Mouse (Mus musculus) thymus, postnatal 25 days (tissue): ENCODE results near the gene Agfg2.

ENCODE experiments used
- DNase-seq: peaks from one replicate; pipeline ENCODE4 v3.0.0; 2022

Agfg2 gene

DNA sequence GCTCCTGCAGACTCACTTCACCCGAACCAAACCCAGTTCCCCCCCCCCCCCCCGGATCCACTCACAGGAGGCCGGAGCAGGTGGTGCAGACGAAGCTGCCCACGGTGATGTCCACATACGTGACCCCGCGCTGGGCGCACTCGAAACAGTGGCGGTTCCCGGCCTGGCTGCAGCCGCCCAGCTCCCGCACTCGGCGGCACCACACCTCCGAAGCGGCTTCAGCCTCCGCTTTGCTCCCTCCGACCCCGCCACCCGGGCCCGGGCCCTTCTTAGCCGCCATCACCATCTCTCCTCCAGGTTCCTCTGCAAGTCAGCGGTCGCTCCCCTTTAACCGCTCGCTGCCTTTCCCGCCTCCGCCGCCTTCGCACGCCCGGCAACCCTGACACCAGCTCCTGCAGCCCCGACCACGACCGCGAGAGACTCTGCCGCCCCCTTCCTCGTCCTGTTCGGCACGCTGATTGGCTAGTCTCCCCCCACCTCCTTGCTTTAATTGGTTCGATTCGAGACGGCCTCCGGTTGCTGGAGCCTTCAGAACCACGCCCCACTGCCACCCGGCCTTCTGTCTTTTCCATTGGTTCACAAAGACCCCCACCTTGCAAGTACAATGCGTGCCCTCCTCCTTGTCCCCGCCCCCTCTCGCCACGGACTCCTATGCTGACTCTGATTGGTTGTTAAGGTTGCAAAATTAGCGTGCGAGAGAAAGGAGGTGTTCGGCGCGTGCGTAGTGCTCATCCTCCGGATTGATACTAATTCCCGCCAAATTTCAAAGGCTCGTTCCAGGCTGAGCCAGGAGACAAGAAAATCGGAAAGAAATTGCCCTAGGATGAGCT lies at the start of gene Agfg2:
Gene Agfg2 (minus strand): TSS at position 433 of the 830 bp plus-strand sequence.
- peak; percentile 98 for DNase-seq

DNA sequence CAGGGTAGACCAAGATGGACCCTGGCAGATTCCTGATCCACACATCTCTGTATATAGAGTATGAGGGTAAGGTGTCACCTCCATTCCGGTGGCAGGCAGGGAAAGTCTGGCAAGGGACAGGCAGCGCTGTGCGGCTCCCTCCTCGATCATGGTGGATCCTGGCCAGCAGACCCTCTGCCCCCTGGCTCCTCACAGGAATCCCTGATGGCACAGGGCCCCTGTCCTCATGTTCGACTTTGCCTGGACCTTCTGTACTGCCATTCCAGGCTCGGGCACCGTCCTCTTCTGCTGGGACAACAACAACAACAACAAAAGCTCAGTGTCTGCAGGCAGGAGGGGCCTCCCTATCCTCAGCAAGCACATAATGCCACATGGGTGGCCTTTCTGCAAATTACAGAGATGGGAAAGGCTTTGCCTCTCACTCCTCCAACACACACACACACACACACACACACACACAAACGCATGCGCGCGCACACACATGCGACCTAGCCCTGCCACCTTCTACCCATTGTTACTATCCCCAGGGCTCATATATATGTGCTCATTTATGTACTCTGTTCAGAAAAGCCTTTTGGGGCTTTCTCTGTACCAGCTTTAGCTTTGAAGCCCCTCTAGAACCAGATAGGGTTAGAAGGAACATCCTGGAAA lies 49.2 kb upstream of the Agfg2 start:
- no peak for DNase-seq

DNA sequence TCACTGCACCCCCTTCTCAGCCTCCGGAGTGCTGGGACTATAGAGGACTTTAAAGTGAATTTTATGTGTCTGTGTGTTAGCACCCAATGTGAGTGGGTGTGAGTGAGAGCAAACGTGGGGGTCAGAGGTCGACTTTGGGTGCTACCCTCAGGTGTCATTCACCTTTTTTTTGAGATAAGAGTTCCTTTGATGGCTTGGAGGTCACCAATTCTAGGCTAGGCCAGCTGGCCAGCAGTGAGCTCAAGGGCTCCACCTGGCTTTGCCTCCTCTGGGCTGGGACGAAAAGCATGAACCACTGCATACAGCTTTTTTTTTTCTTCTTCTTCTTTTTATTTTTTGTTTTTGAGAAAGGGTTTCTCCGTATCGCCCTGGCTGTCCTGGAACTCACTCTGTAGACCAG lies 42.2 kb upstream of the Agfg2 start:
- no peak for DNase-seq

DNA sequence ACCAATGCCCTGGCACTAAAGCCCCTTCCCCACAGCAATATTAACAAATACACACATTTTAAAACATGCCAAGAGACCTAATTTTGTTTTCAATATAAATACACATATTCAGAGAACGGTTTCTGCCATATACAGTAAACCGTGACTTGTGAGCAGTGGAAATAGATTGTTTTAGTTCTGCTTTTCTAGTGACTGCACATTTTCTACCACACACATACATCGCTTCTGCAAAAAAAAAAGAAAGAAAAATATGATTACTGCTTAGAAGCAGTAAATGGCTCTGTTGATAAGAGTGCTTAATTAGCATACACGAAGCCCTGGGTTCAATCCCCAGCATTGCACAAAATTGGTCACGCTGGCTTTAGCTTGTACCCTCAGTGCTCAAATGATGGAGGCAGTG lies 39.3 kb upstream of the Agfg2 start:
- DNase-seq, result no peak

DNA sequence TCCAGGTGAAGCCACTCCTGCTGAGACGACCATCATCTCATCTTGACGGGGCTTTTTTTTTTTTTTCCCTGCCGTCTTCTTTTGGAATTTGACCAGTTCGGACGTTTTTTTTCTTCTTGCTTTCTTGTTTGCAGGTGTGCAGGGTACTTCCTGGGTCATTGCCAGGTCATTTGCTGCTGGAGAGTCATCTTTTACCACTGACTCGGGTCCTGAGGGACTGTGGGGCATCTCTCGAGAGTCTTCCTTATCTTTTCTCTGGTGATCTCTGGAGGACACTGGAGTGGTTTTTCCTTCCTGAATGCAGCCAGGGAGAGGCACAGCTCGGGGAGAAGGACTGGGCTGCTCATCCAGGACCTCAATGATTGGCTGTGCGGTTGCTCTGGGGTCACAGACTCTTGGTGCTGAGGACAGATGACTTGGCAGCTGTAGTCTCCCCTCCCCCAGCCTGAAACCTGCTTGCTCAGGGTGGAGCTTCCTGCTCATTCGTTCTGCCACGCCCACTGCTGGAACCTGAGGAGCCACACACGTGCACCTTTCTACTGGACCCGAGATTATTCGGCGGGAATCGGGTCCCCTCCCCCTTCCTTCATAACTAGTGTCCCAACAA lies 36.1 kb upstream of the Agfg2 start:
- DNase-seq, result peak; percentile 79

DNA sequence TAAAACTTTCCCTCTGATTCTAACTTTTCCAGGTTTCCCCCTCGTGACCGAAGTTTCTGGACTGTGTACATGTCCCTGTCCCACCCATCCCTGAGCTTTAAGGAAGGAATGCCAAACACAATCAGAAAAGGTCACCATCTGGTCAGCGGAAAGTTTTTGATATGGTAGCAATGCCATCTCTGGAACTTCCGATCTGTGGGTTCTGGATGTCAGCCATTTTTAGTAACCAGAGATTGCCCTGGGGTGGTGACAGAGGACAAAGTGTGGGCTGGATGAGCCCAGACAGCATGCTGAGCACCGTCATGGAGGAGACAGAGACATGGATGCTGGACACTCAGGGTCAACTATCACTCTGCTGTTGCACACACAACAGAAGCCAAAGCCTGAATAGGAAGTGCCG lies 34.6 kb upstream of the Agfg2 start:
- no peak for DNase-seq

DNA sequence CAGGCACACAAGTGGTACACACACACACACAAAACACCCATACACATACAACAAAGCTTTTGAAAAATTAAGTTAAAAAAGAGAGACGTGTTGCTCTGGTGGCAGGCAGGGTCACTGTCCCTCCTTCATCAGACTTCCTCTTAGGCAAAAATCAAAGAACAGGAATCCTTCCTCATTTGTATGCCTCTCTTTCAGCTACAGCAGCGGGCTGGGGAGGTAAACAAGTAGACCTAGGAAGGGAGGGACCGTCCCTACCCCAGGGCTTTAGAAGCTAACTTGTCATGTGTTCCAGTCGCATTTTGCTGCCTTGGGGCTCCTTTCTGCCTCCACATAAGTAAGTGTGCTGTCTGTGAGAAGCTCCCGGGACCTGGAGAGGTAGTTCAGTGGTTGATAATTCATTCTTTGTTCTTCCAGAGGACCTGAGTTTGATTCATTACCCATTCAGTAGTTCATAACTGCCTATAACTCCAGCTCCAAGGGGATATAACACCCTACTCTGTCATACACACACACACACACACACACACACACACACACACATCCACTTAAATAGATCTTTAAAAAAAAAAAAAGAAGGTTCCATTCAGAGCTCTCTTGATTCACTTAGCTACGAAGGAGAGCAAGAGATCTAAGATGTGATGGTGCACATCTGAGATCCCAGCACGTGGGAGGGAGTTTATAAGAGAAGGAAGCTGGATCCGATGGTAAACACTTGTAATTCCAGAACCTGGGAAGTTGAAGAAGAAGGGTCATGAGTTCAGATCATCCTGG lies 33.7 kb upstream of the Agfg2 start:
- DNase-seq, result no peak

DNA sequence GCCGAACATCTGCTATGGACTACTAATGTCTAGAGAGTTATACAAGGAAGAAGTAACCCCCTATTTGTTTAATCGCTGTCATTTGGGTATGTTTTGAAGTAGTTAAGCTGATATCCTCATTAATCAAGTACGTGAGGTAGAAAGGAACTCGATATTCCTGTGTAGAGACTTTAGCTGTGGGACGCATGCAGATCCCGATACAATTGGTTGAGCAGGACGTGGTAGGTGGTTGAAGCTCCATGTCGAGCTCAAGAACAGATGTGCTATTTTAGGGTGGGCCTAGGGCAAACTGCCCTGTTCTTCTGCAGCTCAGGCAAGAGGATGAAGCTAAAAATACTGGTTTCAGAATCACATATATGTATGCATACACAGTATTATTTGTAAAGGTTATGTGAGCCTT lies 31.2 kb upstream of the Agfg2 start:
- no peak for DNase-seq

DNA sequence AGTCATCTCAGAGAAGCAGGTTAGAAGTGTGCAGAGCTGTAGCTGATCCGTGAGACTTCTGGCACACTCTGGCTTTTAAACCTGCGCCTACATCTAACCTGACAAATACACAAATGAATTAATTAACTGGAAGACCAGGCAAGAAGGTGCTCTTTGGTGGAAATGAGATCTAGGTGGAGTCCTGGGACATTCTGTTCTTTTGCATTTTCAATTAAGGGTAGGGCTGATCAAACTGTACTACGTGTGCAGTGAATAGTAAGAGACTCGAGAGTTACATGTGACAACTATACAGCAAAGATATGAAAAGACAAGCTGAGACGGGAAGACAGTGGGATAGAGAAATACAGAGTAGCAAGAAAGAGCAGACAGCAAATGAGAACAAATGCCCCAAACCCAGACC lies 28.9 kb upstream of the Agfg2 start:
- no peak for DNase-seq

DNA sequence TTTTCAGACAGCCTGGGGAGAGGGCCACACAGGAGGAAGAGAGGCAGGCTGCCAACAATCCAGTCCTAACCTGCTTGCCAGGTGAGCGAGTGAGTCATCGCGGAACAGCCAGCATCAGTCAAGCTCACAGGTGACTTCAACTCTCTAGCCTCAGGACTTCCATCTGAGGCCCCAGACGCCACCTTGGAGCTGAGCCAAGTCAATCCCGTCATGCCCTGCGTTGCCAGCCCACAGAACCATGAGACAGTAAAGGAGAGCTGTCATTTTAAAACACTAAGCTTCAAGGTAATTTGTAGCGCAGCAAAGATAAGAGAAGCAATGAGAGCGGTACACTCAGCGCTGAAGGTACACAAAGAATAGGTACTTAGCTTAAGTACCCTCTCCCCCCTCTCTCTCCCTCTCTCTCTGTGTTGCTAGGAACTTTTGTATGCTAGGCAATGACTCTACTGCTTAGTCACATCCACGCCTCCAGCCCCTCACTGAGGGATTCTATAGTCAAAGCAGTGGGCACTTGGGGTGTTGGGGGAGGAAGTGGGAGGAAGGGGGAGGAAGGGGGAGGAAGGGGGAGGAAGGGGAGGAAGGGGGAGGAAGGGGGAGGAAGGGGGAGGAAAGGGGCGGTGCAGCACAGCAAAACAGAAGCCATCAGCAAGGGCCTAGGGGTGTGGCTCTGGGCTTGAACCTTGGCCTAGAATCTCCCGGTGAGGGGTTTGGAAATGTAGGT lies 22.5 kb upstream of the Agfg2 start:
- DNase-seq, result peak; percentile 87

DNA sequence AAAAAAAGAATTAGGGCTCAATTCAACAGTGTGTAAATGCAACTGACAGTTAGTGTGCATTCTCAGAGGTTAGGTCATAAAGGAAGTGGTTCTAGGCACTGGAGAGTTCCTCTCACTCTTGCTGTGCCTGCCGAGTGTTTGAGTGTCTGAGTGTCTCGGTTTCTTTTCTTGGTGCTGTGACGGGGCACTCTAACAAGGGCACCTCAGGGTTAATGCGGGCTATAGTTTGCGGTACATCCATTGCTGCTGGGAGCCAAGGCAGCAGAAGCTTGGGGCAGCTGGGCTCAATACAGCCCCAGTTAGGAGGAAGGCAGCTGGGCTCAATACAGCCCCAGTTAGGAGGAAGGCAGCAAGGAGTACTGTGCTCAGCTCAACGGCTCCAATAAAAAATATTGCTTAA lies 20.7 kb upstream of the Agfg2 start:
- DNase-seq, result peak; percentile 72

DNA sequence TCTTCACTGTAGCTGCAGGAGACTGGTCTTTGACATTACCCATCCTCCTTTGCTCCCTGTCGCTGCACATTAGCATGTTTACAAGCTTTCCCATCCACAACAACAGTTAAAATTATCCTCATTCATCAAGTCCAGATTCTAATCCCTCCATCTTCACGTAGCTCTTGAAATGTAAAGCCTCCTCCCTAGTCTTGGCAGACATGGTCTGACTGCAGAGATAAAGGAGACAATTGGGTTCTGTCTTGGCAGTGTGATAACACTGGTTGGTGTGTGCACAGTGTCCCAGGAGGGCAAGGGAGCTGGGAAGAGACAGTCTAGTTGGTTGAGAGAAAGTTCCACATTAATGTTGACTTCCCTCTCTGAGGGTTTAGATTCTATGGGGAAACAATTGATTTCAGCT lies 15.3 kb upstream of the Agfg2 start:
- DNase-seq, result no peak

DNA sequence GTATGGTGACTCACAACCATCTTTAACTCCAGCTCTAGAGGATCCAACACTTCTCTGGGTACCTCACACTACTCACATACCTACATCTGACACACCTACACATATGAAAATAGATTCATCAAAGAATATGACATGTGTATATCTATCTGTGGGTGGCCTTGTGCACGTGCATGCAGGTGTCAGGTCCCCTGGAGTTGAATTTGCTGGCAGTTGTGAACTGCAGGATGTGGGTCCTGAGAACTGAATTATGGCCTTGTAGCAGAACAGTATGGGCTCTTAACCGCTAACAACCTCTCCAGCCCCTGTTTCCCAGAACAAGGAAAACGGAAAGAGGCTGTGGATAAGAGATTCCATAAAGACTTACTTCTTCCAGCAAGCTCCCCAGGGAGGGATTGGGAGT lies 14.6 kb upstream of the Agfg2 start:
- DNase-seq, result peak; percentile 50

DNA sequence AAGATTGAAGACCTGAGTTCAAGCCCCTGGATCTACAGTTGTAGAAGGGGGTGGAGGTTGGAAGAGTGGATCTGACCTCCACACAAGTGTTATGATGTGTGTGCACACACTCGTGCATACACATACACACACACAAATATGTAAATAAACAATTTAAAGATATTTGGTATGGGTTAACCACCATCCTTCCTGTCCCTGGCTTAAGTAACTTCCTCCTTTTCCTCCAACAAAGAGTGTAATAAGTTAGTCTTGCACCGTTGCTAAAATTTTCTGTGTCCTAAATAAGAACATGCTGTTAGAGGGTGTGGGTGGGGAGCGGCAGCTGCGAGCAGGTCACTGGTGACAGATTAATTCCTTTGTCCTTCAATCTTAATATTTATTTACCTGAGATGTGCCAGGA lies 11.4 kb upstream of the Agfg2 start:
- no peak for DNase-seq

DNA sequence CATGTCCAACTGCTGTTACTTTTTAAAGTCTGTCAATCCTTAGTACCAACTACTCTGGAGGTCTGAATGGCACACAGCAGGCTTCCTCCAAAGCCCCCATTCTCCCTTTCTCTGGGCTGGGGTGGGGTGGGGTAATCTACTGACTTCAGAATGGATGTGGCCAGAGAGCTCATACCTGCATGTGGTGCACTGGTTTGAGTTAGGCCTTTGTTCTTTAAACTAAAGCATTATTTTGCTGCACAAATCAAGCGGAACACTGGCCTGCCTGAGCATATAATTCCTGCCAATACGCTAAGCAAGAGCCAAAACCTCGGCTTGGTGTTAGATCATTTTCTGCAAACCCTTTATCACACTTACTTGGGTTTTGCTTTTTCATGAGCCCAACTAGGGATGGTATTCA lies 10.3 kb upstream of the Agfg2 start:
- no peak for DNase-seq

DNA sequence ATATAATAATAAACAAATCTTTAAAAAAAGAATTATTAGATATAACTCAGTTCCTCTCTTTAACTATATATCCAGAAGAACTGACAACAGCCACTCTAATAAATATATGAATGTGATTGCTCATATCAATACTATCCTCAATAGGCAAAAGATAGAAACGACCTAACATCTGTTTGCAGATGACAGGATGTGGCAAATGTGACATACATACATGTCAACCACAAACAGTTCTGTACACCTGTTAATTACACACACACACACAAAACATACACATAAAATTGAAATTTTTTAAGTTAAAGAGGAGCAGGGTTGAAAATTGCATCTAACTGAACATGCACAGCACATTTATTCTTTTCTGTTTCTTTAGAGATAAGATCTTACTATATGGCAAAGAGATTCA lies 7.4 kb upstream of the Agfg2 start:
- no peak for DNase-seq

DNA sequence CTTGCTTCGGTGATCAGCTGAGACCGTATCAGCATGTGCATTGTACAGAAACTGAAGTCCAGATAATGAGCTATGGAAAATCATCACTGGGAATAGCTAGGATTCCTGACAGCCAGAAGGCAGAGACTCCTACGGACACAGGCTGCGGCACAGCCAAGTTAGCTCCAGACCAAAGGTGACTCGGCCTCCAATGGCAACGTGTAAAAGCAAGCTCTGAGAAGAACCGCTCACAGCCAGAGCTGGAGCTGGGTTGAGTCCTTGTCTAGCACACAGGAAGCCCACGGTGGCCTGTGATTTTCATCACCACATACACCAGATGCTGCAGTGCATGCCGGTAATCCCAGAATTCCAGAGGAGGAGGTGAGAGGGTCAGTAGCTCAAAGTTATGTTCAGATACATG lies 6.0 kb upstream of the Agfg2 start:
- DNase-seq, result no peak

DNA sequence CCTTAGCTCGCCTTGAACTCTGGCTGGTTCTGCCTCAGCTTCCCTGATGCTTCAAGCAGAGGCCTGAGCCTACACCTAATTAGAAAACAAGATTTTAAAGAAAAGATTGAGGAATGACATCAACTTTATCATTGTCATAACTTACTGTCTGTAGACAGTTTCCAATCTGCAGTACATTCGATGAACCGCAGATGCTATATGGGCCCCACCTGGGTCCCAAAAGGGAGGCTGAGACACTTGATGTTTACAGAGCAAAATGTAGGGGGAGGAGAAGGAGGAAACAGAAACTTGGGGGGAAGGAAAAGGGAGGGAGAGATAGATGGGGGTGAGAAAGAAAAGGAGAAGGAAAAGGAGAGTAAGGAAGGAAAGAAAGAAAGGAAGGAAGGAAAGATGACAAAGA lies 5.4 kb upstream of the Agfg2 start:
- peak; percentile 51 for DNase-seq

DNA sequence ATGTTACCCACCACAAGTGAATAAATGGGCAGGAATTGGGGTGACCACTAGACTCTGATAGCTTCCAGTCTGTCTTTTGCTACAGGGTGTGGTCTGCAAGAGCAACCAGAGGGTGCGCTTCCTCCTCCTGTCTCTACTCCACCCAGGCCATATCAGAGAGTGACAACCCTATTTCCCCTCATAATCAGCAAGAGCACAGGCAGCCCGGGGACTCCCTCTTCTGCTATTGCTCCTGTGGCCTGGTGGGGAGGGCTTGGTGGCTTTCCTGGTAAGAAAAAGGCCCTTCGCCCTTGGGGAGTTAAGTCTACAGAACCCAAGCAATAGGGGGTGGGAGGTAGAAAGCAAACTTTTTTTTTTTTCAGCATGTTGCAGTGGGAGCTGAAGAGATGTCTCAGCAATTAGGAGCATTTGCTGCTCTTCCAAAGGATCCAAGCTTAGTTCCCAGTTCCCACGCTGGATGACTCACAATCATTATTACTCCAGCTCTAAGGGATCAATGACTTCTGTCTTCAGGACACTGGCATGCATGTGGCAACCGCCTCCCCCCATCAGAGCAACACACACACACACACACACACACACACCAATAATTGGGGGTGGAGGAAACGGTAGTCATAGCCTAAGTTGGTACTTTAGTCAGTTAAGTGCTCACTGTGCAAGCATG lies 1.7 kb upstream of the Agfg2 start:
- peak; percentile 52 for DNase-seq

DNA sequence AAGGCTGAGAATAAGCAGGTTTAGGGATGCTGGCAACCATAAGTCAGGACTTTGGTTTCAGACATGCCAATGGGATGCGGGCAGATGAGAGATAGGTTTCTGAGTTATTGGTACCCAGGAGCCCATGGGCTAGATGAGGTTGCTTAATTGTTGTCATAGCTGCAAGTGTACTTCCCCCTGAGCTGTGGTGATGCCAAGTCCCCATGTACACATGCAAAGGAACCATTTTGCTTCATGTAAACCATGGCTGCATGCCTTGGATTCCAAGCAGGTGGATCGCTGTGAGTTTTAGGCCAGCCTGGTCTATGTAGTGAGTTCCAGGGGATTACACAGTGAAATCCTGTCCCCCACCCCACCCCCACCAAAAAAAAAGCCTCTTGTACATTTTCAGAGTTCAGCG lies 1.1 kb upstream of the Agfg2 start:
- DNase-seq, result no peak

DNA sequence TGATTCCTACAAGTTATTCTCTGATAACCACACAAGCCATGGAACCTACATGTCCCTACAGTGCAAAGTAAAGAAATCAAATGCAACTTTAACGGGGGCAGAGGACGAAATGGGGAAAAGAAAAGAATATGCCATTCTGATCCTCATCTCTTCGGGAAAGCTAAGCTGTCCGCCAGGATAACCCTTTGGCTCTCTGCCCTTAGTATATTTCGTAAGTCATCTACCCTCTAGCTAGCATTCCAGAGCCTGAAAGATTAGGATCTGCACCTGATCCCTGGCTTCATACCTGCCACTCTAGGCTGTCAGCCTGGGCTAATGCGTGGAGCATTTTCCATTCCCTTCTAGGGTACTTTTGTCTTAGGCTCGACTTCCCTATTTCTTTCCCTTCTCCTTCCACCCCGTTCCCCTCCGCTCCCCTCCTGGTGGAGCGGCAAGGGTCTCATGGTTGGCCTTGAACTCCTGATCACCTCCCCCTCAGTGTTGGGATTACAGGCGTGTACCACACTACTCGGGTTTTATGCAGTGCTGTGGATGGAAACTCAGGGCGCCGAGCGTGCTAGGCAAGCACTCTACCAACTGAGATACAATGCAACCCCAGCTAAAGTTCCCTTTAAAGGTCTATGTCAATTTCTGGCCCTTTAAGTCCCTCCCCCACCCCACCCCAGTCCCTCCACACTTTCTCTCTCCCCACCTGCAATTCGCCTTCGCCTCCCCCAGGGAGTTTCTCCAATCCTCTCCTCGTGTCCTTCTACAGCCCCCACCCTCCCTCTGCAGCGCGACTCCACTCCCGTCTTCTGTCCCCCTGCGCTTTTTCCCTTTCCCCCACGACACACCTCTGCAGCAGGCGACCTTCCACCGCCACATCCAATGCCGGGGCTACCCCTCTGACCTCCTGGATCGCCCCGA lies 885 bp downstream of the Agfg2 start:
- DNase-seq, result no peak
